Mouse (Mus musculus) midbrain, postnatal 0 days (tissue): ENCODE measurements around the gene Rab3il1. TPM values are rescaled to one million over a fixed set of nuclear protein-coding genes. Genes with fewer than 3 reads are reported as not detected.

Experiments used
- ATAC-seq: fragments of 200-750 bp; cut with Nextera tagmentation; 2 replicates; pipeline ENCODE4 v1.8.0; 2017; ENCODE audit warnings: moderate number of reproducible peaks, mild to moderate bottlenecking, moderate TSS enrichment, moderate library complexity; ENCODE audit not compliant: low FRiP score
- DNase-seq: peaks from one replicate; pipeline ENCODE4 v3.0.0-alpha.2; 2015; ENCODE audit warnings: low spot score
- H3K27ac ChIP-seq: fragments of 300-500 bp; sonication (generic); 2 replicates; pipeline ENCODE4 v1.5.1; 2014; ENCODE audit warnings: low read depth, mild to moderate bottlenecking, low read length, mixed read lengths
- H3K27me3 ChIP-seq: fragments of 300-500 bp; sonication (generic); 2 replicates; pipeline ENCODE4 v1.6.1; 2014; ENCODE audit warnings: low read length, control low read depth, mixed read lengths; ENCODE audit not compliant: insufficient read depth
- H3K36me3 ChIP-seq: fragments of 300-500 bp; sonication (generic); 2 replicates; pipeline ENCODE4 v1.6.1; 2014; ENCODE audit warnings: low read length, control low read depth, mixed read lengths; ENCODE audit not compliant: insufficient read depth
- H3K4me1 ChIP-seq: fragments of 300-500 bp; sonication (generic); 2 replicates; pipeline ENCODE4 v1.6.1; 2014; ENCODE audit warnings: mild to moderate bottlenecking, control low read depth, antibody characterized with exemption, low read length, mixed read lengths; ENCODE audit not compliant: insufficient read depth
- H3K4me2 ChIP-seq: fragments of 300-500 bp; sonication (generic); 2 replicates; pipeline ENCODE4 v1.6.1; 2014; ENCODE audit warnings: low read depth, mild to moderate bottlenecking, low read length, mixed read lengths; ENCODE audit not compliant: poor library complexity, severe bottlenecking
- H3K4me3 ChIP-seq: fragments of 300-500 bp; sonication (generic); 2 replicates; pipeline ENCODE4 v1.5.1; 2014; ENCODE audit warnings: low read depth, mild to moderate bottlenecking, low read length, moderate library complexity
- H3K9ac ChIP-seq: fragments of 300-500 bp; sonication (generic); replicated peaks from 2 replicates; pipeline ENCODE4 v1.6.1; 2014; ENCODE audit warnings: mild to moderate bottlenecking, low read length, moderate library complexity, mixed read lengths; ENCODE audit not compliant: poor library complexity, severe bottlenecking
- H3K9me3 ChIP-seq: fragments of 300-500 bp; sonication (generic); 2 replicates; pipeline ENCODE4 v1.6.1; 2016; ENCODE audit warnings: low read length, control low read depth
- CTCF ChIP-seq: IDR thresholded peaks from 2 replicates; pipeline ENCODE4 v1.5.1; 2016; ENCODE audit warnings: antibody characterized with exemption, mild to moderate bottlenecking
- WGBS: fragments of 180-500 bp; shearing (Covaris S2); extraction: QIAGEN DNeasy Blood & Tissue Kit; methylation state at CpG from one replicate; pipeline ENCODE4 v1.1.7; 2014; 5-methylcytosine and 5-hydroxymethylcytosine counted together
- polyA plus RNA-seq: library from polyadenylated mRNA; unstranded; fragments of >200 nt; fragmentation: Nextera tagmentation; extraction: Ambion mirVana; gene quantifications from 2 replicates; pipeline ENCODE4 v1.2.1, GENCODE M21; 2015
- total RNA-seq: library from RNA; depleted of rRNA; stranded (reverse); fragments of >200 nt; gene quantifications from 2 replicates; pipeline ENCODE4 v1.2.3, GENCODE M21; 2014

Rab3il1 gene
- total and polyA plus RNA-seq, 2 experiments from 2014 or later = 21.7 to 23.3 TPM

- H3K27ac ChIP-seq = no peak overlapping the region
- peaks cover 6% of the 10 kb centered on the region for H3K4me1 ChIP-seq
- no peak overlapping the region for H3K4me3 ChIP-seq
- ATAC-seq (no peak), DNase-seq (no peak)
- H3K27me3 ChIP-seq = no peaks in the 10 kb centered on the region
- no peaks in the 10 kb centered on the region for H3K36me3 ChIP-seq
- WGBS = 86% methylated on average over 2 of the region's 2 CpGs
- H3K9ac ChIP-seq = no peak overlapping the region
- no peak overlapping the region for H3K4me2 ChIP-seq
- H3K9me3 ChIP-seq = no peaks in the 10 kb centered on the region
- no peak for TF ChIP-seq CTCF
Measured at GRCm38 (mm10) chr19:10045707-10046106, 44.2 kb downstream of the Rab3il1 start.

DNA sequence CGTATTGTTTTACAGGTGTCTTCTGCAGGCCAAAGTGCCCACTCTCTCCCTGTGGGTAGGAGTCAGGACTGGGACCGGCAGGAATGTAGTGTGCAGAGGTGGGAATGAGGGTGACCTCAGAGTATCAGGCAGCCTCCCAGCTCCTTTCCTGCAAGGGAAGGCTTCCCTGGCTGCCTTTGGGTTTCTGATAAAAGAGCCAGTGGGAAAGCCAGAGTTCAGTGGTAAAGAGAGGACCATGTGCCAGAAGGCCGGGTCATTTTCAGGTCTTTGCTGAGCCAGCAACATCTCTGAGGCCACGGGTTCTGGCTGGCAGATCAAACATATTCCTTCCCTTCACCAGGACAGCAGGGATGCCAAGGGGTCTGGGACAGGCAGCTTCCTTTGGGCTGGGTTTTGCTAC, 44.9 kb downstream of the Rab3il1 start:
- Histone ChIP-seq H3K27ac (no peak overlapping the region), H3K4me2 (no peak overlapping the region), H3K4me1 (peaks cover 6% of the 10 kb centered on the region), H3K9me3 (no peaks in the 10 kb centered on the region), H3K27me3 (no peaks in the 10 kb centered on the region), H3K4me3 (no peak overlapping the region), H3K36me3 (no peaks in the 10 kb centered on the region), H3K9ac (no peak overlapping the region)
- no peak for ATAC-seq
- 77% methylated on average over 4 of the region's 4 CpGs for WGBS
- DNase-seq = no peak
- TF ChIP-seq CTCF = no peak

DNA sequence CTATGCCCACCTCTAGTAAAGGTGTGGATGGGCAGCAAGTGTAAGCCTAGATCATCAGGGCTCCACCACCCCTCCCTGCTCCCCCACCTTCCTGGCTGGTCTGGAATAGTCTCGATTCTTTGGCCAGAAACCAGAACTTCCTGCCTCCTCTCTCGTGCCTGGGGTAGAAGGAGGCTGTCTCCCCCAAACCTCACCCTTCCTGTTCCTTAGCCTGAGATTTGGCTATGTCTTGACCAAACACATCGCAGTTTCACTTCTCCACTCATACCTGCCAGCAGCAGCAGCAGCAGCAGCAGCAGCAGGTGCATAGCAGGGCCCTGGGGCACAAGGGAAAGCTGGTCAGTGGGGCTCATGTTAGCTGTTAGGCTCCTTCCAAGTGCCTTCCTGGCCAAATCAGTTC, 45.5 kb downstream of the Rab3il1 start:
- Histone ChIP-seq H3K9ac (no peak overlapping the region), H3K4me3 (no peak overlapping the region), H3K9me3 (no peaks in the 10 kb centered on the region), H3K27me3 (no peaks in the 10 kb centered on the region), H3K4me1 (peaks cover 6% of the 10 kb centered on the region), H3K36me3 (no peaks in the 10 kb centered on the region), H3K4me2 (no peak overlapping the region), H3K27ac (no peak overlapping the region)
- DNase-seq = no peak
- ATAC-seq = no peak
- WGBS = 48% methylated on average over 3 of the region's 3 CpGs
- TF ChIP-seq CTCF = no peak

DNA sequence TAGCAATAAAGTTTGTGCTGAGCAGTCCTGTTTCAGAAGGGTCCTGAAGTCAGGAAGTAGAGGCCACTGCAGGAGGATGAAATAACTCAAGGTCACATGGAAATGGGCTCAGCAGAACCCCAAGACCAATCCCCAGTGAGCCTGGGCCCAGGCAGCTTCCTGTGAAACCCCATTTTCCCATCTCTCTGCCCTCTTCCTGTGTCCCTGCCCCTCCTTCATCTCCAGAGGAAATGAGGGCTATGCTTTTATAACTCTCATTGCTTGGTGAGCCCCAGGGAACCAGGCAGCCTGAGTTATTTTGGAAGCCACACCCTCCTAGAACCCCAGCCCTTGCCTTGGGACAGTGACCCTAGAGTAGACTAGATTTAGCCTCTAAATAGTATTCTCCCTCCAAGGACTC, 48.1 kb downstream of the Rab3il1 start:
- Histone ChIP-seq H3K9me3 (no peaks in the 10 kb centered on the region), H3K27me3 (no peaks in the 10 kb centered on the region), H3K4me2 (no peak overlapping the region), H3K27ac (no peak overlapping the region), H3K4me1 (no peaks in the 10 kb centered on the region), H3K4me3 (no peak overlapping the region), H3K9ac (no peak overlapping the region), H3K36me3 (peaks cover 20% of the 10 kb centered on the region)
- no peak for TF ChIP-seq CTCF
- DNase-seq (no peak), ATAC-seq (no peak)

GRCm38 (mm10) chr19:10050438-10050837, 49.0 kb downstream of the Rab3il1 start:
- WGBS = 75% methylated on average over 2 of the region's 2 CpGs
- ATAC-seq (no peak), DNase-seq (no peak)
- H3K4me2 ChIP-seq = no peak overlapping the region
- H3K4me3 ChIP-seq = no peak overlapping the region
- peaks cover 29% of the 10 kb centered on the region for H3K36me3 ChIP-seq
- no peak for TF ChIP-seq CTCF
- no peaks in the 10 kb centered on the region for H3K27me3 ChIP-seq
- no peaks in the 10 kb centered on the region for H3K4me1 ChIP-seq
- no peak overlapping the region for H3K27ac ChIP-seq
- no peaks in the 10 kb centered on the region for H3K9me3 ChIP-seq
- no peak overlapping the region for H3K9ac ChIP-seq

DNA sequence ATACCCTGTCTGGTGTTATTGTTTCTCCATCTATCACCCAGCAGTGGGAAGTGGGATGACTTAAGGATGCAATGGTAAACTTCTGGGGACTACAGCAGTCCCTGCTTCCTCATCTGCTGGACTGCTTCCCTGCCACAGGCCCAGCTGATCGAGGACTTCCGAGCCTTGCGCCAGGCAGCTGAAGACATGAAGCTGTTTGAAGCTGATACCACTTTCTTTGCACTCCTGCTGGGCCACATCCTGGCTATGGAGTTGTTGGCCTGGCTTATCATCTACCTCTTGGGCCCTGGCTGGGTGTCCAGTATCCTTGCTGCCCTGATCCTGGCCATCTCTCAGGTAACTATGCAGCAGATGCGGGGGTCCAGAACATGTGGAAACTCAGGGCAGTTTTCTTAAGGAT, 51.2 kb downstream of the Rab3il1 start:
- Histone ChIP-seq H3K27ac (no peak overlapping the region), H3K4me3 (no peak overlapping the region), H3K9me3 (no peaks in the 10 kb centered on the region), H3K4me1 (no peaks in the 10 kb centered on the region), H3K36me3 (peaks cover 50% of the 10 kb centered on the region), H3K4me2 (no peak overlapping the region), H3K9ac (no peak overlapping the region), H3K27me3 (no peaks in the 10 kb centered on the region)
- DNase-seq (no peak), ATAC-seq (no peak)
- no peak for TF ChIP-seq CTCF
- 89% methylated on average over 4 of the region's 4 CpGs for WGBS
